Mouse (Mus musculus) macrophage (primary cell): Measurements from ENCODE around the gene Zbed3. TPM values are rescaled to one million over a fixed set of nuclear protein-coding genes. Genes with fewer than 3 reads are reported as not detected.

Experiments used
- H3K27ac ChIP-seq: fragments of 350-480 bp; formaldehyde crosslinking; 2 replicates; pipeline ENCODE4 v1.9.0; 2021
- H3K36me3 ChIP-seq: fragments of 350-480 bp; formaldehyde crosslinking; 2 replicates; pipeline ENCODE4 v1.9.0; 2021; ENCODE audit errors: inconsistent target
- H3K4me3 ChIP-seq: fragments of 350-480 bp; formaldehyde crosslinking; 2 replicates; pipeline ENCODE4 v1.9.0; 2021; ENCODE audit errors: inconsistent target
- H3K79me2 ChIP-seq: fragments of 350-480 bp; formaldehyde crosslinking; 2 replicates; pipeline ENCODE4 v1.9.0; 2021; ENCODE audit errors: inconsistent target
- WGBS: methylation state at CpG from one replicate; pipeline ENCODE4 v1.1.7; 2026; ENCODE audit warnings: inconsistent platforms; ENCODE audit not compliant: missing documents; 5-methylcytosine and 5-hydroxymethylcytosine counted together
- polyA plus RNA-seq: library from polyadenylated mRNA; stranded (reverse); fragments of 250-400 nt; gene quantifications from 3 replicates; pipeline ENCODE4 v1.2.4, GENCODE M21; 2018; ENCODE audit warnings: inconsistent platforms

The Zbed3 gene
- polyA plus RNA-seq, 1 experiment from 2014 or later: 20.5 TPM

GRCm38 (mm10) chr13:95325080-95325906 is 1.9 kb downstream of the Zbed3 start:
- peak overlapping the region; percentile 58 for H3K27ac ChIP-seq
- H3K4me3 ChIP-seq: peak overlapping the region; percentile 82
- H3K36me3 ChIP-seq: no peaks in the 10 kb centered on the region
- H3K79me2 ChIP-seq: peaks cover 55% of the 10 kb centered on the region
- WGBS: 1% methylated on average over 62 of the region's 63 CpGs

DNA sequence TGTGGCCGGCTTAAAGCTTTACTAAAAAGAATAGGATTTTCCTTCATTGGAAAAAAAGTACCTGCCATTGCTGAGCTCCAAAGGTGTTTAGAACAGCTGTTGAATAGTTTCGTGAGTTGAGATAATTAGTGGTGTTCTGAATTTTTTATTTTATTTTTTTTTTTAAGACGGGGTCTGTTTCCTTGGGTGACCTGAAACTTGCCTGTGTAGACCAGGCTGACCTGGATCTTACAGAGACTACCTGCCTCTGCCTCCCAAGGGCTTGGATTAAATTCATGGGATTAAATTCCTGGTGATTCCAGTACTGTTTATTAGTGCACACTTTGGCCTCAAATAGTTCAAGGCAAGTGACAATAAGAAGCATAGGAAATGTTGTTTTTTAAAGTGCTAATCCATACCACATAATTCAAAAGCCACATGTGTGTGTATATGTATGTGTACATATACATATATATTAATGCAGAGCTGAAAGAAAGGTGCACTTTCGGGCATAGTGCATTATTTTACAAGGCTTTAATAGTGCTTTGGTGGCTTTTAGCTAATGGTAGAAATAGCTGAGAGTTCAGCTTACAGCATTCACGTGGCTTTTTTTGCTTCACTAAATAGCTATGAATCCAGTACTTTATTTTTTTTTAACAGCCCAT is 2.6 kb downstream of the Zbed3 start:
- Histone ChIP-seq H3K4me3 (peak overlapping the region; percentile 82), H3K27ac (peak overlapping the region; percentile 45; the same call in 1 of the 2 replicates), H3K36me3 (no peaks in the 10 kb centered on the region), H3K79me2 (peaks cover 63% of the 10 kb centered on the region)
- 14% methylated on average over 5 of the region's 5 CpGs for WGBS

GRCm38 (mm10) chr13:95326611-95327344 is 3.4 kb downstream of the Zbed3 start:
- Histone ChIP-seq H3K79me2 (peaks cover 70% of the 10 kb centered on the region), H3K36me3 (no peaks in the 10 kb centered on the region), H3K27ac (no peak overlapping the region), H3K4me3 (peak overlapping the region; percentile 0; the same call in 1 of the 2 replicates)
- 72% methylated on average over 21 of the region's 21 CpGs for WGBS

- Histone ChIP-seq H3K27ac (no peak overlapping the region), H3K4me3 (no peak overlapping the region)
- 28% methylated on average over 5 of the region's 5 CpGs for WGBS
Observed at GRCm38 (mm10) chr13:95327345-95327741, 3.9 kb downstream of the Zbed3 start.

GRCm38 (mm10) chr13:95328767-95329166 is 5.4 kb downstream of the Zbed3 start:
- Histone ChIP-seq H3K4me3 (no peak overlapping the region), H3K36me3 (no peaks in the 10 kb centered on the region), H3K79me2 (peaks cover 90% of the 10 kb centered on the region), H3K27ac (no peak overlapping the region)
- 96% methylated on average over 11 of the region's 11 CpGs for WGBS

More at GRCm38 (mm10) chr13:95327345-95327741, 3.9 kb downstream of the Zbed3 start:
- no peaks in the 10 kb centered on the region for H3K36me3 ChIP-seq
- H3K79me2 ChIP-seq: peaks cover 76% of the 10 kb centered on the region

- H3K27ac ChIP-seq: no peak overlapping the region
Observed at GRCm38 (mm10) chr13:95330507-95330906, 7.1 kb downstream of the Zbed3 start.

DNA sequence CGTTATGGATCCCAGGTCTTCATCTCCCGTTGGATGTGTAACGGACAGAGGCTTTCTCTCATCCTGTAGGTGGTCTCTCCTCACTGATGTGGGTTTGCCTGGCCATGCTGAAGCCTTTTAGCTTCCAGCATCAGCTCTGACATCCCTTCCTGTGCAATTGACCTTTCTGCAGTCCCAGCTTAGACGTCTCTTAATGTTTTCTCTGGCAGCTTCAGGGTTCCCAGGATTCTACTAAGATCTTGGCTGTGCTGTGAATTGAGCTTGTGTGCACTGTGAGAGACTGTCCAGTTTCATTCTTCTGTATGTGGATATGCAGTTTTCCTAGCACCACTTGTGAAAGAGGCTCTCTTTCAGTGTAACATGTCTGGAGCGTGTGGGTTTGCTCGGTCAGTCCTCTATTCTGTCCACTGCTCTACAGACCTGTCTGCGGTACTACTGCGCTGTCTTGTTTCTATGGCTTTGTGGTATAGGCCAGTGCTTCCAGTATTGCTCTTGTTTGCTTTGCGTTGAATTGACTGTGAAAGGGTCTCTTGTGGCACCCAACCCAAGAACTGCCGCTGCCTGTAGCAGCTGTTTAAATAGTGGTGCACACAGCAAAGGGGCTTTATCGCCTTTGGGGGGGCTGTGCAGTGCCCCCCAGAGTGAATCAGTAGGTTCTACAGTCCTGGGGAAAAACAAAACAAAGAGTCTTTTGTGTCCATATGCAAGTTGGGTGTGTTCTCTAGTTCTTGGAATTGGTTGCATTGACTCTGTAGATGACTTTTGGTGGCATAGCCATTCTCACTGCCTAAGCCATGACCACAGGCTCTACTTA is 8.9 kb downstream of the Zbed3 start:
- no peak overlapping the region for H3K4me3 ChIP-seq
- WGBS: 97% methylated on average over 11 of the region's 11 CpGs
- H3K36me3 ChIP-seq: 0 out of 2 replicates have a peak, but pooled peaks cover 5% of the 10 kb centered on the region
- H3K79me2 ChIP-seq: peaks cover 85% of the 10 kb centered on the region
- H3K27ac ChIP-seq: no peak overlapping the region

More at GRCm38 (mm10) chr13:95330507-95330906, 7.1 kb downstream of the Zbed3 start:
- no peaks in the 10 kb centered on the region for H3K36me3 ChIP-seq
- 87% methylated on average over 11 of the region's 11 CpGs for WGBS
- H3K79me2 ChIP-seq: peaks cover 100% of the 10 kb centered on the region
- no peak overlapping the region for H3K4me3 ChIP-seq

GRCm38 (mm10) chr13:95336122-95336677 is 12.8 kb downstream of the Zbed3 start:
- peaks cover 46% of the 10 kb centered on the region for H3K79me2 ChIP-seq
- H3K4me3 ChIP-seq: no peak overlapping the region
- 96% methylated on average over 30 of the region's 40 CpGs for WGBS
- H3K27ac ChIP-seq: no peak overlapping the region
- H3K36me3 ChIP-seq: 0 out of 2 replicates have a peak, but pooled peaks cover 15% of the 10 kb centered on the region

DNA sequence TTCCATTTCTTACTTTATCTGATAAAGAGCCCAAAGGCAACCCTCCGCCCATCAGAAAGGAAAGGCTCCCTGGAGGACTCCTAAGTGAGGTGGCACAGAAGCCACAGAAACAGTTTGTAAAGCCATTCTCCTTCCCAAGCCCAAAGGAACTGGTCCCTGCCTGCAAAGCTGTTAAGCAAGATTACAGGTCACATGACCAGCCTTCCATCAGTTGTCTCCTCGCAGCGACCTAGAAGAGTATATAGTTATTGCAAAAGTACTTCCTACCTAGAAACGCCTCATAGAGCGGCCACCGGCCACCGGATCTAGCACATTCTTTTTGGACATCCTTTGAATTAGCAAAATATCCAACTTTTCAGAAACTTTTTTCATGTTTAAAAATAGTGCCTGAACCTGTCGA is 20.1 kb downstream of the Zbed3 start:
- 62% methylated on average over 8 of the region's 8 CpGs for WGBS

DNA sequence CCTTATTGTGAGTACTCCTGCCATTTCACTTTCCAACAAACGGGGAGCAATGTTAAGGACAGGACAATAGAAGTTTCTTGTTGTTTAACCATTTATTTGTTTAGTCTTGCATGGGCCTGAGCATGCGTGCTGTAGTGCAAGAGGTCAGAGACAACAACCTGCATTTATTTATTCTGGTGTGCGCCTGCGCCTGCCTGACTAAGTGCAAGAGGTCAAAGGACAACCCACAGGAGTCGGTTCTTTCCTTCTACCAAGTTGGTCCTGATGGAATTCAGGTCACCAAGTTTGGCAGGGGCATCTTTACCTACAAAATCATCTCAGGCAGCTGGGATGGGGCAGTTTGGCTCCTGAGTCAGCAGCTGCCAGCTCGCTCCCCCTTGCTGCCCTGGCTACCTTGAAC is 22.5 kb downstream of the Zbed3 start:
- no peak overlapping the region for H3K27ac ChIP-seq

More for the DNA sequence above, 20.1 kb downstream of the Zbed3 start:
- H3K27ac ChIP-seq: no peak overlapping the region
- H3K4me3 ChIP-seq: no peak overlapping the region
- 0 out of 2 replicates have a peak, but pooled peaks cover 6% of the 10 kb centered on the region for H3K36me3 ChIP-seq
- H3K79me2 ChIP-seq: no peaks in the 10 kb centered on the region

DNA sequence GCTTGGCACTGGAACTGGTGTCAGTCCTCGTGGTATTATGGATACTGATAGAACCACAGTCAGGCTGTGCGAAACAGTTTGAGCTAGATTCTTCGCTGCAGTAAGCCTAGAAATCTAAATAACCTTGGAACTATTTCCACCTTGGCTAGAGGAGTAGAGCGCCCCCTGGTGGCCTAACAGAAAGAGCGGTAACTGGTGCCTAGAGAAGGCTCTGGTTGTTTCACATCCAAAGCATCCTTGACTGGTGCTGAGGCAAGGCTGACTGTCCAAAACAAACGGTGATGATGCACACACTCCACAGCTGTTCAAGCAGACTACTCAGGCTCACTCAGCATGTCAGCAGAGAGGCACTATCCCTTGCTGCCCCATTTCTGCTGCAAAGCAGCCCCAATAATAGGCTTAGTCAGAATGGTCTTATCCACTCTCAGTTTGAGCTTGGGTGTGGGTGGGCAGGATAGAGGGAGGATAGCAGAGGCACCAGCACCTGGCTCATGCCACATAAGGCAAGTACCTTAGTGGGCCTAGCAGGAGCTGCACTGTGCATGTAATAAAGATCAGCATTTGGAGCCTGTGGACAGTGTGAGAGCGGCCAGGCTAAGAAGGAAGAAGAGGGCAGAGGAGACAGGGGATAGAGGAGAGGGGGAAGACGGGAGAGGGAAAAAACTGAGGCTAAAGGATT is 23.7 kb downstream of the Zbed3 start:
- no peaks in the 10 kb centered on the region for H3K79me2 ChIP-seq
- H3K36me3 ChIP-seq: peaks cover 19% of the 10 kb centered on the region
- 30% methylated on average over 8 of the region's 8 CpGs for WGBS
- no peak overlapping the region for H3K27ac ChIP-seq
- no peak overlapping the region for H3K4me3 ChIP-seq

More for the DNA sequence above, 22.5 kb downstream of the Zbed3 start:
- Histone ChIP-seq H3K36me3 (peaks cover 6% of the 10 kb centered on the region), H3K79me2 (no peaks in the 10 kb centered on the region), H3K4me3 (no peak overlapping the region)
- WGBS: 96% methylated on average over 6 of the region's 6 CpGs

DNA sequence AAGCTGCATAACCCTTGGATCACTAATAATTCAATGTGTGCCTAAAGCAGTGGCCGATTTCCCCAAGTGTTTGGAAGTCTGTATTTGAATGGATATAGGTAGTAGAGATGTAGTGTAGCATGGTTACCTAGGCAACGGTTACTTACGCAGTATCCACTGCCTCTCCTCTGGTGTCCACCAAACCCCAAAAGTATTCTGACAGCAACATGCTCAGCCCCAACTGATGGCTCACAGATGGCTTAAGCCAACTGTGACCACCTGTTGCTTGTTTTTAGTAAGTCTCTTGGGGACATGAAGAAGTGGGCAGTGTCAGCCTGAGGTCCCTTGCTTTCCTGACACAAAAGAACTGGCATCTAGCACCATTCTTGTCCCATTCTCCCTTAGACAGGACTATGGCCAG is 25.1 kb downstream of the Zbed3 start:
- Histone ChIP-seq H3K4me3 (no peak overlapping the region), H3K36me3 (peaks cover 33% of the 10 kb centered on the region), H3K27ac (no peak overlapping the region), H3K79me2 (no peaks in the 10 kb centered on the region)
- 94% methylated on average over 3 of the region's 3 CpGs for WGBS

DNA sequence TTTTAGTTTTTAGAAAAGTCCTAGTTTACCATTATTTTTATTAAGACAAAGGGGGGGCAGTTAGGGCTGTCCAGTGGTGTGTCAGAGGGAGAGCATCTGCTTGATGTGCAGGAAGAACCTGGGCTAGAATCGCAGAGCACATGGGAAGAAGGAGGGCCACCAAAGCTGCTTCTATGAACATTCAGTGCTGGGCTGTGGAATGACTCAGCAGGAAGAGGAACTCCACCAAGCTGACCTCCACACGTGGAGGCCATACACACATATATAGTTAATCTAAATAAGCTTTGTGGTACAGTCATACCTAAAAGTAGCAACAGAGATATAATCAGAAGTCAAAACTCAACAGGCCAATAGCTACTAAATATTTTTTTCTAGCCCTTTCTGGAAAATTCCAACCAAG is 34.8 kb downstream of the Zbed3 start:
- Histone ChIP-seq H3K79me2 (no peaks in the 10 kb centered on the region), H3K36me3 (peaks cover 77% of the 10 kb centered on the region), H3K4me3 (no peak overlapping the region), H3K27ac (no peak overlapping the region)
- 14% methylated on average over 2 of the region's 2 CpGs for WGBS
